Mouse (Mus musculus): Measurements from ENCODE around the gene Rhox3f. TPM values are rescaled to one million over a fixed set of nuclear protein-coding genes. Genes with fewer than 3 reads are reported as not detected.

Gene Rhox3f
- polyA plus RNA-seq (2012; ENCODE audit: low replicate concordance) = not detected in 2 replicates

GRCm38 (mm10) chrX:37580692-37581091 lies at the start of gene Rhox3f:
Gene Rhox3f, plus strand, starts transcription at chrX:37580992.

GRCm38 (mm10) chrX:37541719-37542118 lies 39.1 kb upstream of the Rhox3f start, which contains the start of gene Rhox3e:
Gene Rhox3e, plus strand, starts transcription at chrX:37542019.

GRCm38 (mm10) chrX:37557112-37557511 lies 23.7 kb upstream of the Rhox3f start, which contains the start of gene Rhox4e:
Gene Rhox4e, plus strand, starts transcription at chrX:37557412.

GRCm38 (mm10) chrX:37571105-37571504 lies 9.7 kb upstream of the Rhox3f start, which contains the start of gene Rhox2f:
Gene Rhox2f, plus strand, starts transcription at chrX:37571405.

GRCm38 (mm10) chrX:37607604-37608003 lies 26.8 kb downstream of the Rhox3f start, which contains the start of gene Rhox4f:
Gene Rhox4f, minus strand, starts transcription at chrX:37607704.

GRCm38 (mm10) chrX:37628512-37628911 lies 47.7 kb downstream of the Rhox3f start, which contains the start of gene Rhox3g:
Gene Rhox3g, minus strand, starts transcription at chrX:37628612.

Other genes starting within 250 kb of the Rhox3f start
- gene Rhox3a2, start 201.0 kb upstream of the Rhox3f start, polyA plus RNA-seq (2012; ENCODE audit: low replicate concordance) = not detected in 2 replicates
- gene Rhox4a2, start 190.1 kb upstream of the Rhox3f start, polyA plus RNA-seq (2012; ENCODE audit: low replicate concordance) = not detected in 2 replicates
- gene Rhox2b, start 168.9 kb upstream of the Rhox3f start, polyA plus RNA-seq (2012; ENCODE audit: low replicate concordance) = not detected in 2 replicates
- gene Rhox4b, start 148.5 kb upstream of the Rhox3f start, polyA plus RNA-seq (2012; ENCODE audit: low replicate concordance) = not detected in 2 replicates
- gene Rhox2c, start 127.3 kb upstream of the Rhox3f start, polyA plus RNA-seq (2012; ENCODE audit: low replicate concordance) = not detected in 2 replicates
- gene Rhox3c, start 122.4 kb upstream of the Rhox3f start, polyA plus RNA-seq (2012; ENCODE audit: low replicate concordance) = not detected in 2 replicates
- not detected in 2 replicates for gene Rhox4c, start 100.7 kb upstream of the Rhox3f start, polyA plus RNA-seq (2012; ENCODE audit: low replicate concordance)
- gene Rhox2d, start 87.6 kb upstream of the Rhox3f start, polyA plus RNA-seq (2012; ENCODE audit: low replicate concordance) = not detected in 2 replicates
- not detected in 2 replicates for gene Rhox4d, start 66.6 kb upstream of the Rhox3f start, polyA plus RNA-seq (2012; ENCODE audit: low replicate concordance)
- gene Rhox2e, start 50.5 kb upstream of the Rhox3f start, polyA plus RNA-seq (2012; ENCODE audit: low replicate concordance) = not detected in 2 replicates
- gene Rhox3e, start 39.0 kb upstream of the Rhox3f start, polyA plus RNA-seq (2012; ENCODE audit: low replicate concordance) = not detected in 2 replicates
- not detected in 2 replicates for gene Rhox4e, start 23.6 kb upstream of the Rhox3f start, polyA plus RNA-seq (2012; ENCODE audit: low replicate concordance)
- not detected in 2 replicates for gene Rhox2f, start 9.6 kb upstream of the Rhox3f start, polyA plus RNA-seq (2012; ENCODE audit: low replicate concordance)
- not detected in 2 replicates for gene Rhox4f, start 26.7 kb downstream of the Rhox3f start, polyA plus RNA-seq (2012; ENCODE audit: low replicate concordance)
- not detected in 2 replicates for gene Rhox3g, start 47.6 kb downstream of the Rhox3f start, polyA plus RNA-seq (2012; ENCODE audit: low replicate concordance)
- not detected in 2 replicates for gene Rhox2g, start 62.5 kb downstream of the Rhox3f start, polyA plus RNA-seq (2012; ENCODE audit: low replicate concordance)
- gene Rhox4g, start 70.3 kb downstream of the Rhox3f start, polyA plus RNA-seq (2012; ENCODE audit: low replicate concordance) = not detected in 2 replicates
- not detected in 2 replicates for gene Rhox3h, start 87.8 kb downstream of the Rhox3f start, polyA plus RNA-seq (2012; ENCODE audit: low replicate concordance)
- not detected in 2 replicates for gene Rhox2h, start 92.3 kb downstream of the Rhox3f start, polyA plus RNA-seq (2012; ENCODE audit: low replicate concordance)
- not detected in 2 replicates for gene Rhox5, start 223.8 kb downstream of the Rhox3f start, polyA plus RNA-seq (2012; ENCODE audit: low replicate concordance)
- gene Rhox6, start 245.9 kb downstream of the Rhox3f start, polyA plus RNA-seq (2012; ENCODE audit: low replicate concordance) = not detected in 2 replicates